Mouse (Mus musculus) thymus, adult 2 months (tissue): ENCODE data around the gene Olfr287. TPM values are rescaled to one million over a fixed set of nuclear protein-coding genes. Genes with fewer than 3 reads are reported as not detected.

Experiments
- DNase-seq: peaks from one replicate; pipeline ENCODE4 v3.0.0; 2021
- H3K27ac ChIP-seq: fragments of 200-500 bp; 2 replicates; pipeline ENCODE4 v1.5.1; 2012; ENCODE audit warnings: low read length, control low read depth; ENCODE audit not compliant: control insufficient read depth, insufficient read depth
- H3K27me3 ChIP-seq: fragments of 200-500 bp; 2 replicates; pipeline ENCODE4 v1.6.1; 2012; ENCODE audit warnings: mild to moderate bottlenecking, low read length, moderate library complexity, mixed read lengths; ENCODE audit not compliant: control insufficient read depth, insufficient read depth
- H3K36me3 ChIP-seq: fragments of 200-500 bp; 2 replicates; pipeline ENCODE4 v1.6.1; 2012; ENCODE audit warnings: mild to moderate bottlenecking, low read length, moderate library complexity; ENCODE audit not compliant: control insufficient read depth, insufficient read depth
- H3K4me1 ChIP-seq: fragments of 200-500 bp; replicated peaks from 2 replicates; pipeline ENCODE4 v1.6.1; 2012; ENCODE audit warnings: low read length; ENCODE audit not compliant: control insufficient read depth, insufficient read depth
- H3K4me3 ChIP-seq: fragments of 200-500 bp; 2 replicates; pipeline ENCODE4 v1.5.1; 2012; ENCODE audit warnings: mild to moderate bottlenecking, low read length, control low read depth, moderate library complexity; ENCODE audit not compliant: control insufficient read depth, insufficient read depth
- CTCF ChIP-seq: fragments of 200-500 bp; IDR thresholded peaks from 2 replicates; pipeline ENCODE4 v1.5.1; 2012; ENCODE audit warnings: mild to moderate bottlenecking, control low read depth, low read length, moderate library complexity, borderline replicate concordance; ENCODE audit not compliant: control insufficient read depth, poor library complexity, insufficient read depth; ENCODE audit errors: extremely low read depth
- POLR2A ChIP-seq: fragments of 200-500 bp; IDR thresholded peaks from 2 replicates; pipeline ENCODE4 v1.6.1; 2012; ENCODE audit warnings: mild to moderate bottlenecking, low read length, control low read depth, moderate library complexity; ENCODE audit not compliant: control insufficient read depth, poor library complexity, insufficient read depth; ENCODE audit errors: extremely low read depth
- WGBS: fragments of 180-500 bp; shearing (Covaris S2); methylation state at CpG from one replicate; pipeline ENCODE4 v1.1.7; 2018; 5-methylcytosine and 5-hydroxymethylcytosine counted together
- polyA plus RNA-seq: library from polyadenylated mRNA; depleted of rRNA; stranded (reverse); fragments of >200 nt; gene quantifications from 2 replicates; pipeline ENCODE4 v1.2.3, GENCODE M21; 2012

The Olfr287 gene
- polyA plus RNA-seq, 1 experiment: 0.22 TPM

- H3K36me3 ChIP-seq: no peaks in the 10 kb centered on the region
- no peak overlapping the region for H3K27ac ChIP-seq
- 78% methylated on average over 12 of the region's 12 CpGs for WGBS
- no peak for DNase-seq
- TF ChIP-seq POLR2A: no peak
- no peak for TF ChIP-seq CTCF
- peaks cover 5% of the 10 kb centered on the region; the same call in 1 of the 2 replicates for H3K4me1 ChIP-seq
- H3K4me3 ChIP-seq: no peak overlapping the region
- peaks cover 8% of the 10 kb centered on the region for H3K27me3 ChIP-seq
Observed at GRCm38 (mm10) chr15:98181856-98182570, 38.8 kb downstream of the Olfr287 start.

- TF ChIP-seq CTCF (peak; percentile 71; the same call in 1 of the 2 replicates), POLR2A (no peak)
- Histone ChIP-seq H3K4me3 (peak overlapping the region; percentile 50), H3K4me1 (peaks cover 5% of the 10 kb centered on the region; the same call in 1 of the 2 replicates), H3K27ac (no peak overlapping the region), H3K27me3 (peaks cover 8% of the 10 kb centered on the region), H3K36me3 (no peaks in the 10 kb centered on the region)
- DNase-seq: peak; percentile 79
- WGBS: under 1% methylated on average over 30 of the region's 30 CpGs
Observed at GRCm38 (mm10) chr15:98181132-98181711, 39.6 kb downstream of the Olfr287 start.

DNA sequence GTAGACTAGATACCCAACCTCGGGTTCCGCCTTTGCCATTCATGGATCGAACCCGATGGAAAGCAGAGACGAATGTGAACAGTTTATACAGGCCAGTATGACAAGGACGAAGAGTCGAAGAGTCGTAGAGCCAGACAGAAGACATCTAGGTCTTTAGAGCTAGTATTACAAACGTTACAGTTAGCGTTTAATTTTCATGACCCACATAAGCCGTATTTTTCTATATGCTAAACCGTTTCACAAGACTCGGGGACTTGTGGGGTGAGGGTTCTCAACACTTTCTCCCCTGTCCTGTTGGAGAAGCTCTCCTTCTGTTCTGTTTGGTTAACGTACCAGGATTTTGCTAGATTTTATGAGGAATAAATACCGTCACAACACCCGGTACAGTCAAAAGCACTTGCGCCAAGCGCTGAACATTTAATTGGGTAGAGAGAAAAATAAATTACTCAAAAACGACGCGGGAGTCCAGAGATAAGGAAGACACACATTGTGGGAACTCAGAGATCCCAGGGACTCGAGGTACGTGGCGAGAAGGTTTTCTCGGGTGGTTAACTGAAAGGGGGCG is 40.2 kb downstream of the Olfr287 start:
- 19% methylated on average over 26 of the region's 26 CpGs for WGBS
- peaks cover 8% of the 10 kb centered on the region for H3K27me3 ChIP-seq
- H3K4me3 ChIP-seq: peak overlapping the region; percentile 50
- DNase-seq: no peak
- H3K27ac ChIP-seq: no peak overlapping the region
- no peaks in the 10 kb centered on the region for H3K36me3 ChIP-seq
- TF ChIP-seq POLR2A (no peak), CTCF (no peak)
- H3K4me1 ChIP-seq: peaks cover 5% of the 10 kb centered on the region; the same call in 1 of the 2 replicates

- no peak for TF ChIP-seq POLR2A
- no peak for TF ChIP-seq CTCF
- H3K4me3 ChIP-seq: no peak overlapping the region
- H3K27ac ChIP-seq: no peak overlapping the region
- no peaks in the 10 kb centered on the region for H3K36me3 ChIP-seq
- no peak for DNase-seq
- 79% methylated on average over 3 of the region's 3 CpGs for WGBS
- peaks cover 5% of the 10 kb centered on the region; the same call in 1 of the 2 replicates for H3K4me1 ChIP-seq
- H3K27me3 ChIP-seq: peaks cover 8% of the 10 kb centered on the region
Observed at GRCm38 (mm10) chr15:98177320-98177719, 43.5 kb downstream of the Olfr287 start.

- Histone ChIP-seq H3K27ac (no peak overlapping the region), H3K36me3 (no peaks in the 10 kb centered on the region), H3K4me1 (no peaks in the 10 kb centered on the region), H3K27me3 (peaks cover 3% of the 10 kb centered on the region; the same call in 1 of the 2 replicates), H3K4me3 (no peak overlapping the region)
- WGBS: 27% methylated on average over 8 of the region's 8 CpGs
- TF ChIP-seq CTCF (no peak), POLR2A (no peak)
- no peak for DNase-seq
Observed at GRCm38 (mm10) chr15:98173821-98174220, 47.0 kb downstream of the Olfr287 start.

- no peaks in the 10 kb centered on the region for H3K36me3 ChIP-seq
- H3K27me3 ChIP-seq: peaks cover 4% of the 10 kb centered on the region; the same call in 1 of the 2 replicates
- no peak for TF ChIP-seq CTCF
- TF ChIP-seq POLR2A: no peak
- no peak for DNase-seq
- H3K4me1 ChIP-seq: no peaks in the 10 kb centered on the region
- H3K4me3 ChIP-seq: no peak overlapping the region
- no peak overlapping the region for H3K27ac ChIP-seq
- WGBS: 81% methylated on average over 5 of the region's 5 CpGs
Observed at GRCm38 (mm10) chr15:98172113-98172512, 48.7 kb downstream of the Olfr287 start.
